Mouse (Mus musculus): Measurements from ENCODE around the gene Dnah6.

DNA sequence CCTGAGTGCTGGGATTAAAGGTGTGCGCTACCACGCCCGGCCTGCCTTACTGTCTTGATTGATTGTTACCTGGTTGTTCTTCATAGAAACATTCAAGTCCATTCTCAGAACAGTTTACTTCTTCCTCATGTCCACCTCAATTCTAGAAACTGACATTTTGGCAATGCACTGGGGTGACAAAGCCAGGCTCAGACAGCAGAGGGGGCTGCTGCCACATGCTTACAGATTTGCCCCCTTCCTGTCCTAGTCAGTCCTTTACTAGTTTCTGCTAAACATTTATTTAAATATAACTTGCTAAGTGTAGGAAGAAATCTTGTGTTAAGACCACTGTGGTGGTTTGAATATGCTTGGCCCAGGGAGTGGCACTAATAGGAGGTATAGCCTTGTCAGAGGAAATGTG lies 192.6 kb downstream of the Dnah6 start:
- TF ChIP-seq CTCF (IDR thresholded peaks at IDR 0.05; ENCODE audit: low read depth) (no peak), EP300 (IDR thresholded peaks at IDR 0.05; ENCODE audit: low read depth) (no peak)

All from liver, embryonic 14.5 days (tissue).